Mouse (Mus musculus) embryo, embryonic 10.5 days (tissue): ENCODE measurements at regions not wholly inside any gene's neighbourhood (a gene's known extent, or its start where the extent isn't known, plus 50 kb on each side); places are given as distances from the start of the nearest gene placed in this dataset.

Experiments used
- DNase-seq: peaks from one replicate; pipeline ENCODE4 v3.0.0-alpha.2; 2015; ENCODE audit warnings: low spot score

DNA sequence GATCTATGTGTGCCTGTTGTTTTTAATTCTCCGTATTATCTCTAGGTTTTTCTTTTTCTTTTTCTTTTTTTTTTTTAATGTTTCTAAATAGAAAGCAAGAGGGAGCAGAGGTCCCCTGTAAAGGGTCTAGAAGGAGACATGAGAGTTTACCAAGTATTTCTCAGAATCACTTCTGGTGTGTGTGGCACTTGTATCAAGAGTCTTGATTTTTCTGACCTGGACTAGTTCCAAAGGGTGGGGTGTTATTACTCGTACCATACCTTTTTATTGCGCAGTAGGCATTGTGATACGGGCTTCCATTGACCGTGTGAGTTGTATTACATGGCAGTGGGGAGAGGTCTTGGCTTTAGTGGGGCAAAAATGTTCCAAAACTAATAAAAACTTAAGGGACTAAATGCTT, 63.2 kb upstream of the Bmp6 start:
- DNase-seq: no peak

- no peak for DNase-seq
Observed at GRCm38 (mm10) chr13:38287960-38288359, 56.9 kb upstream of the Bmp6 start.

DNA sequence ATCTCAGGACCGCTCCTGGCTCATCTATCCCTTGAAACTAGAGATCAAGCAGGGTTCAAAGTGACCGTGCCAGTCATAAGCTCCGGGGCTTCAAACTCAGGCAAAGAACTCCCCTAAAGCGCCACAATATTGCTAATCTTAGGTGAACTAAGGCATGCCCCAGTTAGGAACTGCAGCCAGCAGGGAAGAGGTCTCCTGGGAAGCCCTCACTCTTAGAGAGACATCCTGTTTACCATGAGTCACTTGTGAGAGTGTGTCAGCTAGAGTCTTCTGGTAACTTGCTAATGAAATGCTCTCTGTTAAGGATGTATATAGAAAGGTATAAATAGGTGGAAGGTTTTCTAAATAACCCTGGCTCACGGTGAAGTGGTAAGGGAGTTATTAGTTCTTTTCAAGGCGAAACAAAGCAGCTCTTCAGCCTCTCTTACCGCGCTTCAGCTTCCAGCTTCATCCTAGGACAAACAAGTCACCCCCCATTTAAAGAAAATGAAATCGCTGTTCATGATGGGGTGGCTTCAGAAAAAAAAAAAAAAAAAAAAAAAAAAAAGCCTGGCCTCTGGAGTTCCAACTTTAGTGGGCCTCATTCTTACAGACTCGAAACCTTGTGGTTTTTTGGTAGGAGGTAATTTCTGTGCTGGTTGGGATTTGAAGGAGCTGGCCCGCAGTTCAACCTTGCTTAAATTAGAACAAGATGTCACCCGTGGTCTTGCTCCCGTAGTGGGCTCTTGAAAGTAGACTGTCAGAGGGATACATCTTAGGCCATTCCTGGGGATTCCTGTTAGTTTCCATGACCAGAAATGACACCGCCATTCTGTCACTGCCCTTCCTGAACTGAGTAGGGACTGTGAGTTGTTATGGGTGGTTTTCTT, 56.1 kb upstream of the Bmp6 start:
- peak; percentile 47 for DNase-seq

DNA sequence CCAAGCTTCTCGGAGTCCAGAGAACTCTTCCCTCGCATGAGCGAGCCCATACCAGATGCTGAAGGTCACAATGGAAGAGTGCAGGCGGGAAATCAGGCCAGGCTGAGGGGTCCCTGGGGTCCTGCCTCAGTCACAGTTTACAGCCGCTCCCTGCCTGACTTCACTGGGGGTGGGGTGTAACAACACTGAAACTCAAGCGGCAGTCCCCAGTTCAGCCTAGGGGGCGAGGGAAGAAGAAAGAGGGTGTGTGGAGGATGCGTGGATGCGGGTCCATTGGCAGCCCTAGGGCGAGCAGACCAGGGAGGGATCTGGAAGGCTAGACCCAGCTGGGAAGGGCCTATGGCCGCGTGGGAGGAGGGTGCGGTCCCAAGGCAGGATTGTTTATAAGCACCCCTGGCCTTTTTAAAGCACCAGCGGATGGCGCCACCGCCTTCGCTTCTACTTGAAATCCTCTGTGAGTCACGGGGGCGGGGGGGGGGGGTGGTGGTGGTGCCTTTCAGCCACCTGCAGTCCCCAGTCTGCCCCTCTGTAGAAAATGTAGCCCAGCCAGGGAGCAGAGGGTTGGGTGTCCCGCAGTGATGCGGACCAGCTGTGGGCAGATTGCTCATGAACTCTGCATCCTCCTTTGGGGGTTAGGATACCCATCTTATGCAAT, 54.5 kb upstream of the Bmp6 start:
- peak; percentile 47 for DNase-seq

DNA sequence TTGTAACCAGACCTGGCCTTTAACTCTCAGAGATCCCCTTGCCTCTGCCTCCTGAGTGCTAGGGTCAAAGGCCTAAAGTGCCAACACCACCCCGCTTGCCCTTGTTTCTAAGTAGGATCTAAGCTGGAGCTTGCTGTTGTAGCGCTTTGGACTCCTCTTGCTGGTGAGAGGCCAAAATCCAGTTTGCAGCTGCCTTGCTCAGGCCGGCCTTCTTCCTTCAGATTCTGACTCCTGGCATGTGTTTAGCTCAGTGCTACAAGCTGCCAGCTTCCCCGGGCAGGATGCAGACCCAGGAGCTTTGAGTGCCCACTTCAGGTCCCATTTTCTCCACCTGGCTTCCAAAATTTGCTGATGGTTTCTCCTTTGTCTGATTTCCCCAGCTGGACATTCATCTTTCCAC, 53.4 kb upstream of the Bmp6 start:
- no peak for DNase-seq
